Mouse (Mus musculus): ENCODE results near the gene Cnpy1.

Cnpy1 gene

DNA sequence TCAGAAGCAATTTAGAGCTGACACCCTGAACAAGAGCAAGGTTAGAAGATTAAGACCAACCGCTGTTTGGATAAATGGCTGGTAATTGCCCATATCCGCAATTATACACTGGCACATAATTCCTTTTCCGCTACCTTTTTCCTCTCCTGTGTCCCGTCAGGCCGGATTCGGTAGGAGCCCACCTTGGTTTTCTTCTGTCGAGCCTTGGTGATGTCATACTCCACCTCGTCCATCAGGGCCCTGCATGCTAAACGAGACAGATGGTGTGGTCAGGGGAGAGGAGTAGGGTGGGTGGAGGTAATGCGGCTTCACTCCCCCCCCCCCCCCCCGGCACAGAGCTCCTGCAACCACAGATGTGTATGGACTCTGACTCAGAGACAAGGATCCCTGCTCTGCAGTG lies at the start of gene Cnpy1:
Gene Cnpy1 (minus strand): TSS at position 233 of the 400 bp plus-strand sequence.
- DNase-seq, result no peak

DNA sequence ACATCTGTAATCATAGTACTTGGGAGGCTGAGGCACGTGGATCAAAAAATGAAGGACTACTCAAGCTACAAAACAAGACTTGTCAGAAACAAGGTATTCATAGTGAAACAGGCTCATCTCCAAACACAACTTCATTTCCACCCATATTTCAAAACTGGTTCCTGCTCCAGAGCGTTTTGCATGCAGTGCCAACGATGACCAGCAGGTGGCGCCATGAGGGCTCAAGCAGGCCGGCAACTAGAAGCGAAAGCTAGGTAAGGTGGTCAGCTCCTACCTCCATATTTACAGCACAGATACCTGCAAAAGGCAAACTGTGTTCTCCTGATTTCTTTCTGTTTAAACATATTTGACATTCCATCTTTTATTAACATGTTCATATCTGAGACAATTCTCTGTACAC lies 48.4 kb upstream of the Cnpy1 start:
- DNase-seq, result peak; percentile 72 to 82

DNA sequence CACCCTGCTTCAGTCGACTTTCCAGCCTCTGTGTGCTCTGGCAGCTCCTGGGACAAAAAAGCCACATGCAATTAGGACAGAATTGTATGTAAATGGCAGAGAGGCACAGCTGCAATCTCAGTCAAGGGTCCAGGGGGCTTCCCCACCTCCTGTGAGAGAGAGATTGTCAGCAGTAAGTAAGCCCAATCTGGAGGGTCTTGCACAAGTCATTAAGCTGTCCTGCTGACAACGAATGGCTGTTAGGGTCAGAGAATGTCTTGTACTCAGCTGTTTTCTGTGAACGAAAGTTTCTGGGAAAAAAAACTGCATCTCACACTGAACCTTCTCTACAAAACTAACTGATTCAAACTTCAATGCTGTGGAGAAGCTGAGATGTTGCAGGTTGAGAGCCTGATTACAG lies 46.7 kb upstream of the Cnpy1 start:
- no peak for DNase-seq

DNA sequence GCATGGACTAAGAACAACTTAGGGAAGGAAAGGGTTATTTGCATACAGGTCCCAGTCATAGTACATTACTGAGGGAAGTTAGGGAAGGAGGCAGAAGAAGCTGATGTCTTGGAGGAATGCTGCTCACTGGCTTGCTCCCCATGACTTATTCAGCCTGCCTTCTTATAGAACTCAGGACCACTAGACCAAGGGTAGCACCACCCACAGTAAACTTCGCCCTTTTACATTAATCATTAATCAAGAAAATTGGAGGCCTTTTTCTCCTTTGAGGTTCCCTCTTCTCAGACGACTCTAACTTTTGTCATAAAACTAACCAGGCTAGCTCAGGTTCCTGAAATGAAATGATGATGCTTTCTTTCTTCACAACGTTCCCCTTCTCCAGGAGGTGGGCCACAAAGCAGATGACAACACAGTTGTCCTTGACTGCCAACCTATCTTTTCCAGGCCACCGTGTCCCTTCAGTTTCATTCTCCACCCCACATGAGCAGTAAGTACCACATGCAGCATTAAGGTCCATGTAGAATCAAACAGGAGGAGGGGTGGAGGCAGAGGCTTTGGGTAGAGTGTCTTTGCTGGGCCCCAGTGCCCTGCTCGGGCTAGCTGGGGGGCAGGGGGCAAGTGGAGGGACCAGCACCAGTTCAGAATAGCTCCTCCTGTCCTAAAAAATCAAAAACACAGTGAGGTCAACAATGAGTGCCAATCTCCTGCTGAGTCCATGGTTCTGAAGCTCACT lies 45.7 kb upstream of the Cnpy1 start:
- DNase-seq, result no peak

DNA sequence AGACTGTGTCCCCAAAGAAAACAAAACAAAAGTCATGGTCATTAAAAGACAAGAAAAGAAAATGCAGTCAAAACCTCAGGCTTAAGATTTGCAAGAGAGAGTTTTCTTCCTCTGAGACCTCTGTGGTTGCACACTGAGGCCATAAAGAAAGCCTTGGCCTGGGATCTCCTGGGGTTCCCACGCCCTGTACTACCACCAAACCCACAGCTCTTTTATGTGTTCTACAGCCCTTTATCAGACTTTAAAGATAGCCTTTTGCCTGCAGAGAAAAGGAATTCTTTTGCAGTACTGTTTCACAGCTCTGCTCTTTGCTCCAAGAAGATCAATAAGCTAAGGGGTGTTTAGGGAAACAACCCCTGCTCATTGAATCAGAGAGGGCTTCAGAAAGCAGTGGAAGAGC lies 45.0 kb upstream of the Cnpy1 start:
- no peak for DNase-seq

DNA sequence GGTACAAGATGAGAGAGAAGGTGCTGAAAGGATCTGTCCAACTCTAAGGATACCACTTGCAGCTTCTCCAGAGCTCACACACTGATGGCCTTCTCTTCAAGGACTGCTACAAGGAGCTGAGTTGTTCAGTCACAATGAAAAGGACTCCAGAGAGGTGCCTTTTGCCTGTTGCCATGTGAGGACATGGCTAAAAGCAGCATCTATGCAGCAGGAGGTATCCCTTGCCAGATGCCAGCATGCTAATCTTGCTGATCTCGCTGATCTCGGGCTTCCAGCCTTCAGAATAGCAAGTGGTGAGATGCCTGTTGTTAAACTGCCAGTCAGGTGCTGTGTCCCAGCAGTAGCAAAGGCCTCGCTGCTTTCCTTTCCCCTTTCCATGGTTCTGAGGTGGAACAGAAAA lies 43.5 kb upstream of the Cnpy1 start:
- no peak for DNase-seq

DNA sequence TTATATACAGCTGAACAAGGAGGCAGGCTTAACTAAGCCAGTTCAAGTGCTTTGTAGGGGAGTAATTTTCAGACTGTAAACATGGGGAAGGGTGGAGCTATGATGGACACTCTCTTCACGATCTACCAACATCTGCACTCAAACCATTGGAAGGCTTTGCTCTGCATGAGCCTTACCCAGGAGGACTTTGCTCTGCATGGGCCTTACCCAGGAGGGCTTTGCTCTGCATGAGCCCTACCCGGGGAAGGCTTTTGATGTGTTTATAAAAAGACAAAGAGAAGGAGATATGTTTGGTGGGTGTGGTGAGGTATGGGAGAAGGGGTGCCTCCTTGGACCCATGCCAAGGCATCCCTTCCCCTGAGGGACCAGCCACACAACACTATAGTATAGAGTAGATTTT lies 31.7 kb upstream of the Cnpy1 start:
- DNase-seq, result no peak

DNA sequence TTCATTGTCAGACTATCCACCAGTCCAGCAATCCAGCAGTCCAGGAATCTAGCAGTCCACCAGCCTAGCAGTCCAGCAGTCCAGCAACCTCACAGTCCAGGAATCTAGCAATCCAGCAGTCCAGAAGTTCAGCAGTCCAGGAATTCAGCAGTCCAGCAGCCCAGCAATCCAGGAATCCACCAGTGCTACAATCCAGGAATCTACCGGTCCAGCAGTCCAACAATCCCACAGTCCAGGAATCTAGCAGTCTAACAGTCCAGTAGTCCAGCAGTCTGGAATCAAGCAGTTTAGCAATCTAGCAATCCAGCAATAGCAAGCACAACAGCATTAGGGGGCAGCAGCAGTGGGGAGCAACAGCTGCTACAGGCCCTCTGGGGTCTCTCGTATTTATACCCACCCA lies 27.2 kb upstream of the Cnpy1 start:
- no peak for DNase-seq

DNA sequence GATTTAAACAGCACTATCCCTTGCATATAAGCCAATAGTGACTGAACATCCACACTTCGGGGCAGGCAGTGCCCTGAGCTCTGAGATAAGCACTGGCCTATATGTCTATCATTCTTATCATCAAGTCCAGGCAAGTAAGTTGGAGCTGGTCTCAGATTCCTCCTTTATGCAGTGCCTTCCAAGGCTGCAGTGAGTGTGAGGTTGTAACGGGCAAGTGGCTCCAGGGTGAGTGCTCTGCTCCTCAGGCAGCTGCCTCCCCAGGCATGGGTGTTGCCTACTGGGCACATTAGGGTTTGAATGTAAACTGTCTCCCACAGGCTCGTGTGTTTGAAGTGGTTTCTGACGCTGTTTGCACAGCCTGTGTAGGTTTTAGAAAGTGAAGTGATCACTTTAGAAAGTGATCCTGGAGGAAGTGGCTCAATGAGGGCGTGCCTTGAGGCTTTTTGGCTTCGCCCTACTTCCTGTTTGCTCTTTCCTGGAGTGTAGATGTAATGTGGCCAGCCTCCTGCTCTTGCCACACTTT lies 23.9 kb upstream of the Cnpy1 start:
- DNase-seq, result peak; percentile 42 to 47

DNA sequence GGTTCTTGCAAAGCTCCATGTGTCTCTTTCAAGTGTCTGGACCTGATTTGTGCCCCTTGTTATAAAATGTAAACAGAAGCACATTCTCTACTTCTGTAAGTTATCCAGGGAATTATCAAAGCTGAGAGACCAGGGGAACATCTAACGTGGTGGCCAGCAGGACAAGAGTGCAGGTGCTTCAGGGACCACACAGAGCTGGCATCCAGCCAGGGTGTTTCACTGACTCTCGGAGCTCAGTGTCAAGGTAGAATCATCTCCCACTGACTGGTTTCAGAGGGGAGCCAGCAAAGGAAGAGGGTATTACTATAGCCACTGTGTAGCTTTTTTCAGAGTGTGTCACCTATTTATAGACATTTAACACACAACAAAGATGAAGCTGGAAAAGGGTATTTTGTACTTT lies 22.0 kb upstream of the Cnpy1 start:
- DNase-seq, result no peak

DNA sequence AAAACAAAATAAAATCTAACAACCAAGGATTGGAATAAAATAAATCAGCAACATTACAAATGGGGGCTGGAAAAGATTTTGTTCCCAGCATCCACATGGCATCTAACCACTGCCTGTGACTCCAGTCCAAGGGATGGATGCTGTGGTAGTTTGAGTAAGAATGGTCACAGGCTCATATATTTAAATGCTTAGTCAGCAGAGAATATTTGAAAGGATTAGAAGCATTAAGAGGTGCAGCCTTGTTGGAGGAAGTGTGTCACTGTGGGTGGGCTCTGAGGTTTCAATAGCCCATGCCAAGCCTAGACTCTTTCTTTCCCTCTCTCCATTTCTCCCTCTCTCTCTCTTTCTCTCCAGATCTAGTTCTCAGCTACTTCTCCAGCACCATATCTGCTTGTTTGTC lies 20.0 kb upstream of the Cnpy1 start:
- DNase-seq, result no peak

DNA sequence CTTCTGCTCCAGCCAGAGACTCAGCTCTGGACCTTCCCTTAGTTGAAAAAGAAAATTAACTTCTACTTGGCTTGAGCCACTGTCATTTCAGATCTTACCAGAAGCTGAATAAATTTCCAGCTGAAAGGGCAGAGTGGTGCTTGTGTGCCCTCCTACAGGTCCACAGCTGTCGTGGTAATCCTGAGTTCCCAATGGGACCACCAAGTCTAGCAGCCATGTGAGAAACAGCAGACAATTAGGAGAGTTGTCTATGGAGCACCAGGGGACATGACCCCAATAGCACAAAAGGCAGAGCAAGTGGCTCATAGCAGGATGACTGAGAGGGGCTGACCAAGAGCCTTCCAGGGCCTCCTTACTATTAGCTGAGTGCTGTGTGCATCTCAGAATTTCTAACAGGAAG lies 18.2 kb upstream of the Cnpy1 start:
- DNase-seq, result no peak

DNA sequence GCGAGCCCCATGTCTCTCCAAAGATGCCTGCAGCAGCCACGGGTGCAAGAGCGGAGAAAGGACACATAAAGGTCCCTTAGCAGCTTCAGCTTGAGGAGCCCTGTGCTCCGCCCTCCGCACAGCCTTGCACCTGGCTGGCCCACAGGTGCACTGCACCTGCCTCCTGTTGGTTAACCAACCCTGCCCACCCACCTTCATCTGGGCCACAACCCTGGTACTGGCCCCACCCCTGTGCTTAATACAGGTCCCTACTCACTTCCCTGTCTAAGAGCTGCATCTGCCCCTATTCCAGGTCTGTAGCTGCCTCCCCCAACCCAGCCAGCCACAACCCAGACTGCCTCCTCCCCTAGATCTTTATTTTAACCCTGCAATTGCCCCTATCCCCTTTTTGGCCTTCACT lies 16.5 kb upstream of the Cnpy1 start:
- DNase-seq, result no peak

DNA sequence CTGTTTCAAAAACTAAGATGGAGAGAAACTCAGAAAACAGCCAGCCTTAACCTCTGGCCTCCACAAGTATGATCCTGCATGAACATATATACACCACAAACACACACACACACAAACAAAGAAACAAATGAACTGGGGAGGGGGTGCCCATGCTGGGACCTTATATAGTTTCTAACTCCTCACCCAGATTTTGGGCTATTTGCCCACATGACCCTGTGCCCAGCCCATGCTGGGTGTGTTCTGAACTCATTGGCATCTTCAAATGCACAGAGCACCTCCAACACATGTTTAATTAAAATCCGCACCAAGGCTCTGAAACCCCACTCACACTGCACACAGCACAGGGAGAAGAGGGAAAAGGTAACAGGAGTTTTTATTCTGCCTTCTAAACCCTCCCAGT lies 14.3 kb upstream of the Cnpy1 start:
- DNase-seq, result no peak

DNA sequence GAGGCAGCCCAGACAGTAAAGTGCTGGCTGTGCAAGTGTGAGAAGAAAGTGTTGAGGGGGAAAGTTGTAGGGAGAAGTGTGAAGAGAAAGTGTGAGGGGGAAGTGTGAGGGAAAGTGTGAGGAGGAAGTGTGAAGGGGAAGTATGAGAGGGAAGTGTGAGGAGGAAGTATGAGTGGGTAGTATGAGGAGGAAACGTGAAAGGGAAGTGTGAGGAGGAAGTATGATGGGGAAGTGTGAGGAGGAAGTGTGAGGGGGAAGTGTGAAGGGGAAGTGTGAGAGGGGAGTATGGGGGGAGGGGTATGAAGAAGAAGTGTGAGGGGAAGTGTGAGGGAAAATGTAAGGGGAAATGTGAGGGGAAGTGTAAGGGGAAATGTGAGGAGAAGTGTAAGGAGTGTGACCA lies 13.8 kb upstream of the Cnpy1 start:
- no peak for DNase-seq

DNA sequence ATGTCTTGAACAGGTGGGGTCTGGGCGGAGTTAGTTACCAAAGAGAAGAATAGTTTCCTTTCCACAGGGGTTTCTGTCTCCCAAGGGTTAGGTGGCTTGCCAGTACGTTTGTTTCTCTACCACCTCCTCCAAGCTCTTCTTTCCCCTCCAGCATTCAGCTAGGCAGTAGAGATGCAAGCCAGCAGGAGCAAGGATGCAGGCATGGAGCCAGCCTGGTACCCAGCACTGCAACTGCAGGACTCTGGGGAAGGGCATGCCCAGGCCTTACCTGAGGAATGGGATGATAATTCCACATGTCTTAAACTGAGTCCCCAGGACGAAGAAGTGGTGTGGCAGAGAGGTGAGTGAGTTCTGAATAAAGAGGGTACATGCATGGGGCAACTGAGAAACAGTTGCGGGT lies 12.2 kb upstream of the Cnpy1 start:
- DNase-seq, result no peak

DNA sequence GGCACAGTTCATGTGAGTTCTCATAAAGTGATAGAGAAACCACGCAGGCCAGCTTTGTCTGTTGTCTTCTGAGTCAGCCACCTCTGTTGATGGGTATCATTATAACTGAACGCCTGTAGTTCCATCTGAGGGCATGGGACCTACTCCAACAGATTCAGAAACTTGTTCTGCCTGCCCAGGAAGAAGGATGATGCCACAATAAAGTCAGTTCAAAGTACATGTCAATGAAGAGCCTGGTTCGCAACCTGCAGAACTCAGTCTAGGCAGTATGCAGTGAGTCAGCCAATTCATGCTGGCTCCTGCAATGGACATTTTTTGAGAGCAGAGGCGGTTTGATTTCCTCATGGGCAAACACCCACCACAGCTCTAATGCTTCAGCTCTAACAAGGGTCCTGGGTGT lies 7.4 kb upstream of the Cnpy1 start:
- DNase-seq, result no peak

DNA sequence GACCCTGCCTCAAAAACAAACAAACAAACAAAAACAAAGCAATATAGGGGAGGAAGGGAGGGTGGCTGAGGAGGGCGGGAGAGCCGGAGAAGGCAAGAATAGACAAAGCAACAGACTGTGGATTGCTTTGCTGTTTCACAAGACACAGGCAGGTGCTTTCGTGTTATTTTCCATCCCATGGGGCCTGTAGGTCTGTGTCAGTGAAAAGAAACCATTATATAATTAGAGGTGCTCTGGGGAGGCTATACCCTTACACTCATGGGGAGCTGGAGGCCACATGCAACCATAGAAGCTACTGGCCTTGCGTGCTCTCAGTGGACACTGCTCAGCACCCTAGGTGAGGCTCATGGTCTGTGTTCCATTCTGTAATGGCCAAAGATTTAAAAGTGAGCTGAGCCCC lies 6.7 kb upstream of the Cnpy1 start:
- no peak for DNase-seq

DNA sequence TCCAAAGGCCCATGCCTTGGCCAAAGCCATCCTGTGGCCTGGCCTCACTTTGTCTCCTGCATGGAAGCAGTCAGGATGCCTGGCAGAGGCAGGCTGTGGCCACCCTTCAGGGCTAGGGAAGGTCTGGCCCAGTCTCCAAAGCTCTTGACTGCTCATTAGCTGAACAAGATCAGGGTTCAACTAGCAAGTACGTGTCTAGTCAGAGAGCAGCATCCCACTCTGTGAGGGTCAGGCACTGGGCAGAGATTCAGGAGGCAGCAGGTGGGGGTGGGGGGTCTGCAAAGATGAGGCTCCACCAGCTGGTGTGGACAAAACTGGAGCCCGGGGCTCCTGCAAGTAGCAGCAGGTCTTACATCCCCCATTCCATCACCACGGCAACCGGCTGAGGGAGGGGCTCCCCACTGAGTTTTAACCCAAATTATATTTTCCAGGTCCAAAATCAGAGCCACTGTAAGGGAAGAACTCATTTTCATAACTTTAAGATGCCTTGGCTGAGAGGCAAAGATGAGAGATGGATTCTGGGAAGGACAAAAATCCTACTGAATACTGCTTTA lies 5.7 kb upstream of the Cnpy1 start:
- DNase-seq, result no peak

DNA sequence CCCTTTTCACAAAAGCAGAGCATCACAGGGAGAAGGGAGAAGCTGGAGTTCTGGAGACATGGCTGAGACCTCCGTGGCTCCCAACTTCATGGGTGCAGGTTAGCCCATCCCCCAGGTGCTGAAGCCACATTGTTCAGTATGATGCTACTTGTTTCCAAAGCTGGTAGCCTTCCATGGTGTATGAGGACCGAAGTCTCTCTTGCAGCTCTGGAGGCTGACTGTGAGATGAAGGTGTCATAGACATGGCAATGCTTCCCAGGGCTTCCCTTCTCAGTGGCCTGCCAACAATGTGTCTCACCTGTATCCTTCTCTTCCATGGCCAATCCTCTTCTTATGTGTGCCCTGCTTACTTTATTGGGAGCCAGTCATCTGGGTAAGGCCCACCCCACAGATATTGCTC lies 4.9 kb upstream of the Cnpy1 start:
- DNase-seq, result no peak

DNA sequence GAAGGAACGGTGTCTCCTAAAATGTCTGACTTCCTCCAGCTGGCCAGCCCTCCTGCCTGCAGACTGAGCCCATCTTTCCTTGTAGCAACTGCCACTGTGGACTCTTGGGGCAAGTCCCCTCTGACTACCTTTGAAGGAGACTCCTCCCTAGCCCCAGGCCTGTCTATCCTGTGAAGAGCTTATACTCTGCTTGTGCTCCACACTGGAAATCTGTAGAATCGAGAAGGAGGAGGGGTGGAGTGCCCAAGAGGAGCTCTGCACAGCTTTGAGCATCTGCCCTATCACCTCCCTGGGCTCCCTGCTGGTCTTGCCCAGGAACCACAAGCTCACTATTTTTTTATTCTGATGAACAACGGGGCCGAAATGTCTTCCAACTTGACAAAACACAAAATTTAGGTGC lies 485 bp downstream of the Cnpy1 start:
- DNase-seq, result no peak

DNA sequence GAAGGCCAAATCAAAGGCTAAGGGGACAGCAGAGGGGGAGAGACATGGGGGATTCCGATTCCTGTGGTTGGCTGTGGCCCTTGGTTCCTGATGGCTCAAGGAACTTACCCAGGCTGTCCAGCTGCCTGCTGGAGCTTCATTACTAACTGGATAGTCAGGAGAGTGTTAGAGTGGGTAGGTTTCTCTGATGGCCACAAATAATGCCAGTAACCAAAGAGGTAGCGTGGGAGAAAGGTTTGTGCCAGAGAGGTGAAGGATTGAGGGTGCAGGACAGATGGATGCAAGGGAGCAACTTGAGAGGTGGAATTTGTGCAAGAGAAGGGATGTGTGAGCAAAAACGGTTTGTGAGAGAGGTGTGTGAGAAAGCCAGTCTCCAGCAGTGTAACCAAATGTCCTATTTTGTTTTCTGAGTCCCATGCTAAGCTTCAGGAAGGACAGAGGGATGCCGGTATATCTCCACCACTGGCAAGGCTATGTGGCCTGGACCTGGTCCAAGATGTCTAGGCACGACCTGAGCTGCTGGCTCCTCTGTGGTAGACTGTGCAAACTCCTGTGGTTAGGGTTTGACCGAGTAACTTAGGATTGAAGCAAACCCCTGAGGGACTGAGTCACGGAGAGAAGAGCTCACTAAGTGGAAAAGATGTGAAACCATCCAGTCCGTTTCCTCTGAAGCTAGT lies 2.0 kb downstream of the Cnpy1 start:
- no peak for DNase-seq

DNA sequence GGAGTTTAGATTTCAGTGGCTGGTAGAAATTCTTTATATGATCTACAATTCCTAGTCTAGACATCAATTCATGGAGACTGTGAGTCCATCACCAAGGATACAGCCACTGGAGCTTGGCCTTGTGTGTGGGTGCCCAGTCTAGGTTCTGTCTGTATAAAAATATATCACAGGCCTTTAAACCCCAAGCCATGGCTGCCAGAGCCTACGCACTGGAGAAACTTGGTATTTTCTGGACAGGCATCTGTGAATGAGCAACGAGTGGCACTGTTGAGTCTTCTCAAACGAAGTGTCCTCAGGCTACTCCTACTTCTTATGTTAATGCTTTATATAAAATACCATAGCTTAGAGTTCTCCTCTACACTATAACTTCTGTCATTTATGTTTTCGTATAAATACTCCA lies 4.2 kb downstream of the Cnpy1 start:
- no peak for DNase-seq

DNA sequence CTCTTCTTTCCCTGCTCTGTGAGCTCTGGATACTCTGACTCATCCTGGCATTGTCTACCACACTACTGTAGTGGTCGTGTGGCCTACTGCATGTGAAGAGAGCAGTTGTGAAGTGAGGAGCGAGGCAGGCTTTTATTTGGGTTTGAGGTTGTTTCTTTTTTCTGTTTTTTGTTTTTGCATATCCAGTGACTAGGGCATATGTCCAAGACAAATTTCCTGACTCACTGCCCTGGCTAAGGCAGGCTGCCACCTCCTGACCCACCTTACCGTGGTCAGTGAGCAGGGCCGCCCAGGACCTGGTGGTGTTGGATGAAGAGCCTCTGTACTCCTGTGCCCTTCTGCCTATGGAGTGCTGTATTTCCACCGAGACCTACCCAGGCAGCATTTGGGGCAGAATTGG lies 5.8 kb downstream of the Cnpy1 start:
- DNase-seq, result no peak

Measured in thymus, postnatal 36 days (tissue).